Mouse (Mus musculus): ENCODE measurements around the gene Gm9821. TPM values are rescaled to one million over a fixed set of nuclear protein-coding genes. Genes with fewer than 3 reads are reported as not detected.
A peak's percentile ranks its signal among the peaks of the same experiment; 100 is the strongest.

Gene Gm9821
- polyA plus RNA-seq, 1 experiment from 2014 or later: 0.59 TPM

- Histone ChIP-seq H3K9ac (replicated peaks) (no peak overlapping the region), H3K4me2 (peak overlapping the region; percentile 83), H3K27ac (0 out of 2 replicates have a peak overlapping the region, but pooled peaks have one; percentile 32), H3K36me3 (peaks cover 18% of the 10 kb centered on the region), H3K27me3 (peaks cover 20% of the 10 kb centered on the region), H3K4me3 (replicated peaks) (no peak overlapping the region), H3K4me1 (replicated peaks) (peaks cover 40% of the 10 kb centered on the region), H3K9me3 (no peaks in the 10 kb centered on the region)
- no peak for ATAC-seq (ENCODE audit: insufficient number of reproducible peaks, insufficient read depth, low FRiP score, low TSS enrichment, low read depth)
- 63% methylated on average over 23 of the region's 23 CpGs for WGBS
Observed at GRCm38 (mm10) chr2:91928534-91929350, 16.8 kb upstream of the Gm9821 start.

- WGBS: 56% methylated on average over 3 of the region's 3 CpGs
- peaks cover 46% of the 10 kb centered on the region for H3K4me1 ChIP-seq (replicated peaks)
- H3K27ac ChIP-seq: 0 out of 2 replicates have a peak overlapping the region, but pooled peaks have one; percentile 99
- H3K4me2 ChIP-seq: peak overlapping the region; percentile 83
- no peak for ATAC-seq (ENCODE audit: insufficient number of reproducible peaks, insufficient read depth, low FRiP score, low TSS enrichment, low read depth)
- H3K27me3 ChIP-seq: peaks cover 13% of the 10 kb centered on the region
- H3K9me3 ChIP-seq: no peaks in the 10 kb centered on the region
- peaks cover 23% of the 10 kb centered on the region for H3K36me3 ChIP-seq
- H3K9ac ChIP-seq (replicated peaks): peak overlapping the region; percentile 99; the same call in 1 of the 2 replicates
- peak overlapping the region; percentile 80 for H3K4me3 ChIP-seq (replicated peaks)
Observed at GRCm38 (mm10) chr2:91929455-91929854, 16.0 kb upstream of the Gm9821 start.

GRCm38 (mm10) chr2:91929936-91930335 is 15.6 kb upstream of the Gm9821 start:
- WGBS: 13% methylated on average over 11 of the region's 12 CpGs
- Histone ChIP-seq H3K9me3 (no peaks in the 10 kb centered on the region), H3K4me3 (replicated peaks) (peak overlapping the region; percentile 80), H3K4me1 (replicated peaks) (peaks cover 47% of the 10 kb centered on the region), H3K4me2 (peak overlapping the region; percentile 83), H3K36me3 (peaks cover 28% of the 10 kb centered on the region), H3K27ac (peak overlapping the region; percentile 99), H3K27me3 (peaks cover 8% of the 10 kb centered on the region), H3K9ac (replicated peaks) (peak overlapping the region; percentile 99)
- no peak for ATAC-seq (ENCODE audit: insufficient number of reproducible peaks, insufficient read depth, low FRiP score, low TSS enrichment, low read depth)

- WGBS: under 1% methylated on average over 23 of the region's 23 CpGs
Observed at GRCm38 (mm10) chr2:91930761-91931291, 14.7 kb upstream of the Gm9821 start.

GRCm38 (mm10) chr2:91931328-91932159 is 14.0 kb upstream of the Gm9821 start:
- H3K4me1 ChIP-seq (replicated peaks): peaks cover 47% of the 10 kb centered on the region
- peak overlapping the region; percentile 80 for H3K4me3 ChIP-seq (replicated peaks)
- H3K27me3 ChIP-seq: no peaks in the 10 kb centered on the region
- WGBS: 2% methylated on average over 47 of the region's 50 CpGs
- H3K27ac ChIP-seq: peak overlapping the region; percentile 99
- peak overlapping the region; percentile 83 for H3K4me2 ChIP-seq
- H3K9me3 ChIP-seq: no peaks in the 10 kb centered on the region
- H3K9ac ChIP-seq (replicated peaks): peak overlapping the region; percentile 99
- H3K36me3 ChIP-seq: peaks cover 44% of the 10 kb centered on the region
- peak; percentile 79 for ATAC-seq (ENCODE audit: insufficient number of reproducible peaks, insufficient read depth, low FRiP score, low TSS enrichment, low read depth)

More at GRCm38 (mm10) chr2:91930761-91931291, 14.7 kb upstream of the Gm9821 start:
- peaks cover 37% of the 10 kb centered on the region for H3K36me3 ChIP-seq
- peaks cover 47% of the 10 kb centered on the region for H3K4me1 ChIP-seq (replicated peaks)
- peak overlapping the region; percentile 83 for H3K4me2 ChIP-seq
- H3K9ac ChIP-seq (replicated peaks): peak overlapping the region; percentile 99
- H3K9me3 ChIP-seq: no peaks in the 10 kb centered on the region
- ATAC-seq (ENCODE audit: insufficient number of reproducible peaks, insufficient read depth, low FRiP score, low TSS enrichment, low read depth): no peak
- H3K27me3 ChIP-seq: no peaks in the 10 kb centered on the region
- H3K4me3 ChIP-seq (replicated peaks): peak overlapping the region; percentile 80
- peak overlapping the region; percentile 99 for H3K27ac ChIP-seq

GRCm38 (mm10) chr2:91932160-91932711 is 13.3 kb upstream of the Gm9821 start, which contains the start of gene Mdk:
Mdk (minus strand) TSS chr2:91932297.
- no peaks in the 10 kb centered on the region for H3K27me3 ChIP-seq
- H3K9ac ChIP-seq (replicated peaks): peak within 1 kb of the TSS; percentile 99
- peak within 1 kb of the TSS; percentile 80 for H3K4me3 ChIP-seq (replicated peaks)
- peaks cover 51% of the 10 kb centered on the region for H3K36me3 ChIP-seq
- peaks cover 47% of the 10 kb centered on the region for H3K4me1 ChIP-seq (replicated peaks)
- peak within 1 kb of the TSS; percentile 83 for H3K4me2 ChIP-seq
- ATAC-seq (ENCODE audit: insufficient number of reproducible peaks, insufficient read depth, low FRiP score, low TSS enrichment, low read depth): 0 out of 2 replicates have a peak, but pooled peaks have one; percentile 1
- no peaks in the 10 kb centered on the region for H3K9me3 ChIP-seq
- peak within 1 kb of the TSS; percentile 99 for H3K27ac ChIP-seq
- WGBS: 2% methylated on average over 16 of the region's 16 CpGs

- peaks cover 57% of the 10 kb centered on the region for H3K36me3 ChIP-seq
- peak overlapping the region; percentile 51 for H3K9ac ChIP-seq (replicated peaks)
- WGBS: 10% methylated on average over 6 of the region's 6 CpGs
- peak overlapping the region; percentile 80 for H3K4me3 ChIP-seq (replicated peaks)
- peaks cover 46% of the 10 kb centered on the region for H3K4me1 ChIP-seq (replicated peaks)
- peak overlapping the region; percentile 99 for H3K27ac ChIP-seq
- no peaks in the 10 kb centered on the region for H3K9me3 ChIP-seq
- peak overlapping the region; percentile 83 for H3K4me2 ChIP-seq
- H3K27me3 ChIP-seq: no peaks in the 10 kb centered on the region
- no peak for ATAC-seq (ENCODE audit: insufficient number of reproducible peaks, insufficient read depth, low FRiP score, low TSS enrichment, low read depth)
Observed at GRCm38 (mm10) chr2:91932737-91933350, 12.7 kb upstream of the Gm9821 start.

GRCm38 (mm10) chr2:91933471-91933870 is 12.0 kb upstream of the Gm9821 start:
- no peak for ATAC-seq (ENCODE audit: insufficient number of reproducible peaks, insufficient read depth, low FRiP score, low TSS enrichment, low read depth)
- H3K27me3 ChIP-seq: no peaks in the 10 kb centered on the region
- 0 out of 2 replicates have a peak overlapping the region, but pooled peaks have one; percentile 51 for H3K9ac ChIP-seq (replicated peaks)
- H3K27ac ChIP-seq: peak overlapping the region; percentile 99
- H3K4me1 ChIP-seq (replicated peaks): peaks cover 39% of the 10 kb centered on the region
- H3K4me2 ChIP-seq: peak overlapping the region; percentile 23; the same call in 1 of the 2 replicates
- no peak overlapping the region for H3K4me3 ChIP-seq (replicated peaks)
- whole genome bisulfite sequencing: 12% methylated on average over 9 of the region's 9 CpGs
- H3K9me3 ChIP-seq: no peaks in the 10 kb centered on the region
- H3K36me3 ChIP-seq: peaks cover 59% of the 10 kb centered on the region

- WGBS: 45% methylated on average over 8 of the region's 8 CpGs
- H3K4me1 ChIP-seq (replicated peaks): peaks cover 34% of the 10 kb centered on the region
- no peaks in the 10 kb centered on the region for H3K27me3 ChIP-seq
- H3K36me3 ChIP-seq: peaks cover 59% of the 10 kb centered on the region
- no peak overlapping the region for H3K4me3 ChIP-seq (replicated peaks)
- H3K4me2 ChIP-seq: 0 out of 2 replicates have a peak overlapping the region, but pooled peaks have one; percentile 23
- H3K9me3 ChIP-seq: no peaks in the 10 kb centered on the region
- no peak for ATAC-seq (ENCODE audit: insufficient number of reproducible peaks, insufficient read depth, low FRiP score, low TSS enrichment, low read depth)
- H3K27ac ChIP-seq: peak overlapping the region; percentile 99
- H3K9ac ChIP-seq (replicated peaks): 0 out of 2 replicates have a peak overlapping the region, but pooled peaks have one; percentile 23
Observed at GRCm38 (mm10) chr2:91934016-91934415, 11.5 kb upstream of the Gm9821 start.

GRCm38 (mm10) chr2:91934826-91935525 is 10.5 kb upstream of the Gm9821 start:
- no peaks in the 10 kb centered on the region for H3K27me3 ChIP-seq
- no peak overlapping the region for H3K4me2 ChIP-seq
- no peak overlapping the region for H3K4me3 ChIP-seq (replicated peaks)
- 0 out of 2 replicates have a peak overlapping the region, but pooled peaks have one; percentile 99 for H3K27ac ChIP-seq
- peaks cover 25% of the 10 kb centered on the region for H3K4me1 ChIP-seq (replicated peaks)
- no peaks in the 10 kb centered on the region for H3K9me3 ChIP-seq
- no peak for ATAC-seq (ENCODE audit: insufficient number of reproducible peaks, insufficient read depth, low FRiP score, low TSS enrichment, low read depth)
- 89% methylated on average over 9 of the region's 9 CpGs for WGBS
- H3K36me3 ChIP-seq: peaks cover 60% of the 10 kb centered on the region
- H3K9ac ChIP-seq (replicated peaks): no peak overlapping the region

All from limb, embryonic 12.5 days (tissue).